Mouse (Mus musculus) monocyte, adult 59 days (primary cell): Measurements from ENCODE around the gene Ifi27l2b. TPM values are rescaled to one million over a fixed set of nuclear protein-coding genes. Genes with fewer than 3 reads are reported as not detected.

Source experiments
- total RNA-seq, 2 experiments: library from RNA; stranded (reverse); gene quantifications; one replicate each; pipeline ENCODE4 v1.2.4; 2023

Ifi27l2b gene
- not detected for total RNA-seq

GRCm38 (mm10) chr12:103457140-103457539, at the start of gene Ifi27l2b:
Ifi27l2b (minus strand) TSS chr12:103457223.

GRCm38 (mm10) chr12:103443524-103443923, 13.5 kb downstream of the Ifi27l2b start, which contains the start of gene Ifi27l2a:
Ifi27l2a (minus strand) TSS chr12:103443680.

GRCm38 (mm10) chr12:103433986-103434731, 22.9 kb downstream of the Ifi27l2b start, which contains the start of gene Ifi27:
Ifi27 (plus strand) TSS chr12:103434211.

GRCm38 (mm10) chr12:103425729-103426470, 31.1 kb downstream of the Ifi27l2b start, which contains the start of gene Ddx24:
Ddx24 (minus strand) TSS chr12:103425830.

GRCm38 (mm10) chr12:103407720-103408119, 49.3 kb downstream of the Ifi27l2b start, which contains the start of gene 9330161L09Rik:
9330161L09Rik (minus strand) TSS chr12:103407820.

Other genes with a start within 250 kb of the Ifi27l2b start
- gene Prima1, start 215.1 kb downstream of the Ifi27l2b start, total RNA-seq = not detected
- not detected for gene Fam181a, start 146.2 kb downstream of the Ifi27l2b start, total RNA-seq
- gene Asb2, start 101.2 kb downstream of the Ifi27l2b start, total RNA-seq = 10 to 100 TPM; 81.1 to 87.0 TPM
- gene Otub2, start 68.5 kb downstream of the Ifi27l2b start, total RNA-seq = 1 to 10 TPM; 3.7 to 5.1 TPM
- 1 to 10 TPM; 5.4 to 7.4 TPM for gene 9330161L09Rik, start 49.4 kb downstream of the Ifi27l2b start, total RNA-seq
- gene Ddx24, start 31.4 kb downstream of the Ifi27l2b start, total RNA-seq = 100 to 1,000 TPM; 108 to 119 TPM
- gene Ifi27, start 23.0 kb downstream of the Ifi27l2b start, total RNA-seq = 10 to 100 TPM; 51.8 to 56.8 TPM
- 100 to 1,000 TPM; 322 to 427 TPM for gene Ifi27l2a, start 13.5 kb downstream of the Ifi27l2b start, total RNA-seq
- not detected for gene Ppp4r4, start 75.1 kb upstream of the Ifi27l2b start, total RNA-seq
- not detected for gene Serpina10, start 174.2 kb upstream of the Ifi27l2b start, total RNA-seq
- not detected for gene Serpina6, start 200.0 kb upstream of the Ifi27l2b start, total RNA-seq
- not detected for gene Serpina16, start 218.9 kb upstream of the Ifi27l2b start, total RNA-seq
- not detected for gene Serpina1f, start 238.3 kb upstream of the Ifi27l2b start, total RNA-seq